Mouse (Mus musculus) retina, embryonic 14.5 days (tissue): Measurements from ENCODE around the gene Lcp2.

Source experiments
- DNase-seq: peaks from one replicate; pipeline ENCODE4 v3.0.0-alpha.2; 2015; ENCODE audit warnings: low spot score

The Lcp2 gene

GRCm38 (mm10) chr11:34046767-34047541 lies at the start of gene Lcp2:
Gene Lcp2, plus strand, starts transcription at chr11:34046920.
- DNase-seq = no peak

GRCm38 (mm10) chr11:33998244-33998643 lies 48.5 kb upstream of the Lcp2 start:
- no peak for DNase-seq

DNA sequence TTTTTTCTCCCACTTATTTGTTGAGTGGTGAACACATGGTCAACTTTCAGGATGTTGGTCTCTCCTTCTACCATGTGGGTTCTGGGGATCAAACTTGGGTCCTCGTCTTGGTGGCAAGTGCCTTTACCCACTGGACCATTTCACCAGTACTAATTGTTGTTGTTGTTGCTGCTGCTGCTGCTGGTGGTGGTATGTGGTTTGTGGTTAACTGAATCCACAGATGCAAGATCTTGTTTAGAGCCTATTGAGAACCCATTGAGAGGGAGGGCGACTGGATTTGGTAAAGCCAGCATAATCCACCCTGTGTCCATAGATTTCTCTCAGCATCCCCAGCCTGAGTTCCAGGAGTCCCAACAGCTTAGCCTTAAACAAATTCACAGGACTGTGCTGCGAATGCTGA lies 46.3 kb upstream of the Lcp2 start:
- no peak for DNase-seq

DNA sequence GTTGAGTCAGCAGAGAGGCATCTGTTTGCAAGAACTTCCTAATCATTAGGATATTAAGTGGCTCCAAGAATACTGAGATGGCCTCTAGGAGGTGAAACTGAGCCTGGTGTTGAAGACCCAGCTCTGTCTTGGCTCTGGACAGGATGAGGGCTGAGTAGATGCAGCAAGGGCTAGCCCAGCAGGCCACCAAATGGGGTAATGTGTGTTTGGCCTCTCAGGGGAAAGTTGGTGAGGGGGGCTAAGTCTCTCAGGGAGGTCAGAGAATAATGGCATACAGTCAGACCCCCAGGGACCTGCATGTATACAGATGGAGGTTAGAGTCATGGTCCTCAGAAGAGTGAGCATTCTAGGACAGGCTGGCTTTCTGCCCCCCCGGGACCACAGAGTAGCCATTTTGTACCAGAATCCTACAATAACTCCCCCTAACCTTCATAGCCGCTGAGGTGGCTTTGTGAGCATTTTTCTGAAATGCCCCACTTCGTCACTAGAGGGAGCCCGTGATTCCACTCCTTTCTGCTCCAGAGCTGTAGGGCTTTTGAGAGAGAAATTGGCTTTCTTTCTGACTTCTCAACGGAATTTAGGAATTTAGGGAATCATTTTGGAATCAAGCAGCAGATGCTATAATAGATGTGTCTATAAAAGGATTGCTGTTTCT lies 44.7 kb upstream of the Lcp2 start:
- peak; percentile 80 for DNase-seq

GRCm38 (mm10) chr11:34002593-34002965 lies 44.1 kb upstream of the Lcp2 start:
- DNase-seq = no peak

DNA sequence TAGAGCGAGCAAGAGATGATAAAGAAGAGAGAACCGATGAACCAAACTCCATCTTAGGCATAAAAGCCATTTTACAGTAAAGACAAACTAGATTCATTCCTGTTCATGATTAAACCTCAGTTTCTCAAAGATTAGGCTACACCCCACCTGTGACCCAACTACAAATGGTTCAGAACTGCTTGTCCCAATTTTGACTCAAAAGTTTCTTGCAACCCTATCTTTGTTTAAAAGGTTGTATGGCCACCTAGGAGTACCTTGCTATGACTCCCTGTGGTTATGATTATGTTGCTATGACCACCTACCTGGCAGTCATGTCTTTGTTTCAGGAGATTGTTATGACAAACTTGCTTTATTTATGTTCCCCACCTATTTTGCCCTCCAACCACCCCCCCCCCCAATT lies 39.1 kb upstream of the Lcp2 start:
- no peak for DNase-seq

GRCm38 (mm10) chr11:34008214-34008613 lies 38.5 kb upstream of the Lcp2 start:
- no peak for DNase-seq

- peak; percentile 77 for DNase-seq
Observed at GRCm38 (mm10) chr11:34008702-34009101, 38.0 kb upstream of the Lcp2 start.

DNA sequence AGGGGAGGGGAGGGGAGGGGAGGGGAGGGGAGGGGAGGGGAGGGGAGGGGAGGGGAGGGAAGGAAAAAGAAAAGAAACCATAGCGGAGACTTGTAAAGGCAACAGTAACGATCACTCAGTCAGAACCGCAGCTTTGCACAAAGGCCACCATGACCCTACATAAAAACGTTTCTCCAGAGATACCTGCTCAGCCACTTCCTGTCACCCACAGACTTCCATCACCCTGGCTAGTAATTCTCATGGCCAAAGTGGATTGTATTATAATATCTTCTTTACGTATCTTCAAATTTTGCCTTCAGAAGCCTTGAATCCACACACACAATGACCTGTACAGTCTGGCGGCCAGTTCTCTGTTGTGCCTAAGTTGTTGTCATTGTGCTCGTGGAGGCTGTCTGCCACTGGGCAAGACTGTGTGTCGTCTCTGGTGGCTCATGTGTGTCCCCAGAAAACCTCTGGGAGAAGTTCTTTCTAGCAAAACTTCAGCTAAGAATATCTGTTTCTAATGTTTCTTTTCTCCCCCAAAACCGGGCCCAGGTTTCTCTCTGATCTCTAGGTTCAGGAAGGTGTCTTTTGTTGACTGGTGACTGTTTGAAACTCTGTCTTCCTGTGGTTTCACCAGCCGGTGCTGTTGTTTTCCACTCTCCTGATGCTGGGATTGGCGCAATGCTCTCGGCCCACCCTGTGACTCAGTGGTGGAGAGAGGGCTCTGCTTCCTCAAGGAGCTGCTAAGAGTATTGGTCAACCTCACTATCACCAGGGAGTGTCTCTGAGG lies 37.2 kb upstream of the Lcp2 start:
- DNase-seq = no peak

- DNase-seq = no peak
Observed at GRCm38 (mm10) chr11:34010133-34010858, 36.4 kb upstream of the Lcp2 start.

- no peak for DNase-seq
Observed at GRCm38 (mm10) chr11:34010859-34011172, 35.9 kb upstream of the Lcp2 start.

- no peak for DNase-seq
Observed at GRCm38 (mm10) chr11:34012007-34012652, 34.6 kb upstream of the Lcp2 start.

DNA sequence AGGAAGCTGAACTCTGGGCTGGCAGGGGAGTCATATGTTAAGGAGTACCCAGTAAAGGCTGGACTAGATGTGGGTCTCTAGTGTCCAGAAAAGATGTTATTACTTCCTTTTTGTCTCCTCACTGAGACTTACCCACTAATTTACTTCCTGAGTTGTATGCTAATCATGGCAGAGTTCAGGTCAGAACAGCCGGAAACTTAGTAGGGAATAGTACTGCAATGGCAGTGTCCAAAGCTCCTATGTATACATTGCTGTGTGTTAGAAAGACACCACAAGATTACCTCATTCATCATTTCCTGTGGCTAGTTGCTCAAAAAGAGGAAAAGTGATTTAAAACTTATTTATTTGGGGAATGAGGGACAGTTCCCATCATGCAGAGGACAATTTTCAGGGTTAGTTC lies 21.6 kb upstream of the Lcp2 start:
- no peak for DNase-seq

GRCm38 (mm10) chr11:34029658-34030057 lies 17.1 kb upstream of the Lcp2 start:
- no peak for DNase-seq

DNA sequence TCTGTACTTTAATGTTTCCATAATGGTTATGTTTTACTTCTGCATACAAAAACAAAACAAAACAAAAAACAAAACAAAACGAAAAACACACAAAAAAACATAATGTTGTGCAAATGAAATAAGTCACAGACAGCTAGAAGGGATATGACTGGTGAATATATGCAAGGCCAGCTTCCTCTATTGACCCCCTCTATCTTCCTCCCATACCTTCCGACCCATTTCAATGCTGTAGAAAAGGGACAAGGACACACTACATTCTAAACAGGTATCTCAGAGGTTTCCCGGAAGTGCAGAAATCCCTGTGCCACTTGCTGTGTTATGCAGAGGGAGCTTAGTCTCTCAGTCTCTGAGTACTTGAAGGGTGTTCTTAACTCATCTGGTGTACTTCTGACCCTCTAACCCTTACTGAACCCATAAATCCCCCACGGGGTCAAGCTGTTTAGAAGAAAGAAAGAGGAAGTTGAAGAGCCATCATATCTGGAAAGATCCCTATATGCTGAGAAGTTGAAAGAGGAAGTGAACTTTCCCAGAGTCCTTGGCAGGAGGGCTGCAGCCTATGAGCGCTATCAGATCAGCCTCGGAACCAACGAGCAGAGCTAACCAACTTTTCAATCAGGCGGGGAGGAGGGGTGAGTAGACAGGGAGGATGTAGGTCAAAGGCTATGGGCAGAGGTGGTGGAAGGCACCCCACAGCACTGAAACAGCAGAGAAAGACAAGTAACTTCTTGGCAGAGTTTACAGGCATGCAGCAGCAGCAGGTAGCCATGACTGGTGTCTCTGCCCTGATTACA lies 15.5 kb upstream of the Lcp2 start:
- DNase-seq = no peak

DNA sequence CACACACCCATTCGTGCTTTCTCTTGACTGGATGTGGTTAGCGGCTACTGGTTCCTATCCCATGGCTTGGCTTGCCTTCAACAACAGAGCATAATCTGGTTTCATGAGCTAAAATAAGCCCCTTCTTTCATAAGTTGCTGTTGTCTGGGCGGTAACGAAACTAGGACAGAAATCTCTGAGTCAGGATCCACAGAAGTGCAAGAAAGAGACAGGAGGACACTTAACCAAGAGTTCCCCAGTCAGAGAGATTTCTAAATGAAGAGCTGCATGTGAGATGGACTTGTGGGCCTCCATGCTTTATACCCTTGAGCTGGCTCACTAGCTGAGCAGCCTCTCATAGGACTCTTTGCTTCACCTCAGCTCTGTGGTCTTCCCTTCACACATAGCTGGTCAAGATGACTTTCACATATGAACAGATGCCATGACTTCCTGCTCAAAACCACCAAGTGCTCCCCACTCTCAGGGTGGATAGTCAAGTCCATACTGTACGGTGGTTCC lies 12.7 kb upstream of the Lcp2 start:
- DNase-seq = no peak

- no peak for DNase-seq
Observed at GRCm38 (mm10) chr11:34034794-34035193, 11.9 kb upstream of the Lcp2 start.

DNA sequence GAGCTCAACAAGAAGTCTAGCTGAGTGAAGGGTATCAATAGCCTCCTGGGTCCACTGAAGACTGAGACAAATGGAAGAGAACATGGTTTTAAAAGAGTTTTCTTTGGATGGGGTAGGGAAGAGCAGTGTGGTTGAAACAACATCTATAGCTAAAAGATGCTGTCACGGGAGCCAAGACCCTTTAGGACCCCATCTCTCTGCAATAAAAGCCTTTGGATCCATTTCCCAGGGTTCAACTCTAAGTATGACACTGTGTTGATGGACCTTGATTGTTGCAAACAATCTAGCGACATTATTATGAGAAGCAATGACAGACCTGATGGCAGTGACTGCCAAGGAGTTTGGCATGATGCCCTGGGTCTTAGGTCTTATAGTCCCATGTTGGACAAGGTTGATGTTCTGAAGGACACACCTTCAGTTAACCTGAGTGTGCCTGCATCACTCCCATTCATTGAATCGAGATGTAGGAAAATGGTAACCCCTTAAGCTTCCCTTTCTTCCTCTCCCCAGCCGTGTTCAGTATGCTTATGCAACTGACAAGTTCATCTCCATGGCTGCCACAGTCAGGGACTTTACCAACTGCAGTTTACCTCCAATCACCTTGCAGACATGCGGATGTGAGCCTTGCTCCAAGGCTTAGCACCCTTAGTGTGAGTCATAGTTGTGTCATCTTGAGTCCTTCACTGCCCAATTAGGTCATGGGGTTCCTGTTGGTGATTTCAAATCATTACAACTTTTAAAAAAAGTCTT lies 10.6 kb upstream of the Lcp2 start:
- DNase-seq = no peak

GRCm38 (mm10) chr11:34040061-34040460 lies 6.7 kb upstream of the Lcp2 start:
- no peak for DNase-seq

DNA sequence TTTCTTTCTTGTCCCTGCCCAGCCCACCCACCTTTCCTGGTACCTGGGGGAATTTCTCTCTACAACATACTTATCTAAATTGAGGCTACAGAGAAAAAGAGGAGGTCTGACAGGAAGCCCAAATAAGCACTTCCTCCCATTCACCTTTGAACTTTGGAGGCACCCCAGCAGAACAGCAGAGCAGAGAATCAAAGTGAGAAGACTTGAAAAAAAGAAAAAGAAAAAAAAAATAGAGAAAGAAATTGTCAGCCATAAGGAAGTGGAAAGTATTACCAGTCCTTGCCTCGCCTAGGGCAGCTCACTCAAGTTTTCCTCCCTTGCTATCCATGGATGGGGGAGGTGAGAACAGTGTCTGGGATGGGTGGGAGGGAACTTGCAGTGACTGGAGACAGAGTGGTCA lies 3.9 kb upstream of the Lcp2 start:
- no peak for DNase-seq
